Mouse (Mus musculus): Measurements from ENCODE around the gene Fam208b.
"Not testable (repeated sequence)": the region's sequence is repeated elsewhere in the genome, so short reads cannot be mapped to it uniquely, and the experiment has no call there.

DNA sequence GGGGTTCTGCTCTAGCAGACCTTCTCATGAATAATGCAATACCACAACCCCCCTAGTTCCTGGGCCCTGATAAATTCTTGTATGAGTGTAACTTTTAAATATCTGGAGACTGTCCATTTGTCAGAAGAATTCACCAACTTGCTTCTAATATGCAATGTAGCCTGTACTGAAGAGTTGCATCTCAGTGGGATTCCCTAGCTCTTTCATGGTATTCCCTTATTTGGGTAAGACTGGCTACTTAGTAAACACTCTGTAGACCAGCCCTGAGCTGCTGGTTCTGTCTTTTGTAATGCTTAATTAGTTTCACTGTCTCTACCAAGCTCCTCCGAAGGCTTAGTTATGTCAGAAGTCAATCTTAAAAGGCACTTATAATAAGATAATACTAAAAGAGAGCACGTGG lies 79.7 kb downstream of the Fam208b start:
- not testable (repeated sequence) for TF ChIP-seq CTCF (IDR thresholded peaks at IDR 0.05; ENCODE audit: insufficient read depth, low read length); POLR2A (IDR thresholded peaks at IDR 0.05; ENCODE audit: borderline replicate concordance, extremely low read depth, low read depth, low read length)
